Mouse (Mus musculus): Measurements from ENCODE around the gene Junb. TPM values are rescaled to one million over a fixed set of nuclear protein-coding genes. Genes with fewer than 3 reads are reported as not detected.
A peak's percentile ranks its signal among the peaks of the same experiment; 100 is the strongest.

Junb gene
- polyA plus RNA-seq, 1 experiment from 2014 or later, result 15.3 TPM

GRCm38 (mm10) chr8:84968650-84969049 is 9.9 kb downstream of the Junb start:
- peak overlapping the region; percentile 84 for H3K27ac ChIP-seq (ENCODE audit: low read length)
- H3K27me3 ChIP-seq (ENCODE audit: control insufficient read depth, insufficient read depth, low read length), result no peaks in the 10 kb centered on the region
- peak overlapping the region; percentile 86 for H3K4me2 ChIP-seq (ENCODE audit: low read depth, low read length)
- 19% methylated on average over 2 of the region's 2 CpGs for WGBS
- H3K9me3 ChIP-seq (replicated peaks; ENCODE audit: control insufficient read depth, low read length), result no peaks in the 10 kb centered on the region
- H3K9ac ChIP-seq (ENCODE audit: low read length), result peak overlapping the region; percentile 88
- H3K36me3 ChIP-seq (ENCODE audit: control insufficient read depth, insufficient read depth), result peaks cover 9% of the 10 kb centered on the region
- H3K4me3 ChIP-seq (ENCODE audit: low read length), result peak overlapping the region; percentile 74
- H3K4me1 ChIP-seq (ENCODE audit: control insufficient read depth, insufficient read depth, low read length), result peaks cover 33% of the 10 kb centered on the region
- ATAC-seq (replicated peaks; ENCODE audit: extremely low read depth, insufficient read depth, low FRiP score), result no peak

GRCm38 (mm10) chr8:84967532-84968304 is 10.8 kb downstream of the Junb start:
- ATAC-seq (replicated peaks; ENCODE audit: extremely low read depth, insufficient read depth, low FRiP score), result no peak
- H3K27ac ChIP-seq (ENCODE audit: low read length), result no peak overlapping the region
- no peak overlapping the region for H3K9ac ChIP-seq (ENCODE audit: low read length)
- H3K36me3 ChIP-seq (ENCODE audit: control insufficient read depth, insufficient read depth), result peaks cover 12% of the 10 kb centered on the region
- 84% methylated on average over 13 of the region's 13 CpGs for WGBS
- no peaks in the 10 kb centered on the region for H3K9me3 ChIP-seq (replicated peaks; ENCODE audit: control insufficient read depth, low read length)
- peaks cover 33% of the 10 kb centered on the region for H3K4me1 ChIP-seq (ENCODE audit: control insufficient read depth, insufficient read depth, low read length)
- H3K4me2 ChIP-seq (ENCODE audit: low read depth, low read length), result no peak overlapping the region
- no peaks in the 10 kb centered on the region for H3K27me3 ChIP-seq (ENCODE audit: control insufficient read depth, insufficient read depth, low read length)
- no peak overlapping the region for H3K4me3 ChIP-seq (ENCODE audit: low read length)

- H3K4me1 ChIP-seq (ENCODE audit: control insufficient read depth, insufficient read depth, low read length), result peaks cover 33% of the 10 kb centered on the region
- H3K4me3 ChIP-seq (ENCODE audit: low read length), result no peak overlapping the region
- no peaks in the 10 kb centered on the region for H3K9me3 ChIP-seq (replicated peaks; ENCODE audit: control insufficient read depth, low read length)
- WGBS, result 30% methylated on average over 3 of the region's 3 CpGs
- H3K27me3 ChIP-seq (ENCODE audit: control insufficient read depth, insufficient read depth, low read length), result no peaks in the 10 kb centered on the region
- H3K27ac ChIP-seq (ENCODE audit: low read length), result peak overlapping the region; percentile 30; the same call in 1 of the 2 replicates
- ATAC-seq (replicated peaks; ENCODE audit: extremely low read depth, insufficient read depth, low FRiP score), result no peak
- H3K9ac ChIP-seq (ENCODE audit: low read length), result no peak overlapping the region
- H3K36me3 ChIP-seq (ENCODE audit: control insufficient read depth, insufficient read depth), result peaks cover 8% of the 10 kb centered on the region
- no peak overlapping the region for H3K4me2 ChIP-seq (ENCODE audit: low read depth, low read length)
These were observed 11.9 kb downstream of the Junb start for GRCm38 (mm10) chr8:84966603-84967002.

GRCm38 (mm10) chr8:84965731-84966291 is 12.7 kb downstream of the Junb start:
- Histone ChIP-seq H3K36me3 (ENCODE audit: control insufficient read depth, insufficient read depth) (0 out of 2 replicates have a peak, but pooled peaks cover 3% of the 10 kb centered on the region), H3K4me3 (ENCODE audit: low read length) (peak overlapping the region; percentile 77), H3K9ac (ENCODE audit: low read length) (peak overlapping the region; percentile 80), H3K4me1 (ENCODE audit: control insufficient read depth, insufficient read depth, low read length) (peaks cover 29% of the 10 kb centered on the region), H3K4me2 (ENCODE audit: low read depth, low read length) (peak overlapping the region; percentile 96), H3K27ac (ENCODE audit: low read length) (peak overlapping the region; percentile 72), H3K9me3 (replicated peaks; ENCODE audit: control insufficient read depth, low read length) (no peaks in the 10 kb centered on the region), H3K27me3 (ENCODE audit: control insufficient read depth, insufficient read depth, low read length) (no peaks in the 10 kb centered on the region)
- WGBS, result 0% methylated on average over 41 of the region's 41 CpGs
- ATAC-seq (replicated peaks; ENCODE audit: extremely low read depth, insufficient read depth, low FRiP score), result peak; percentile 88

GRCm38 (mm10) chr8:84963952-84964351 is 14.6 kb downstream of the Junb start:
- Histone ChIP-seq H3K9me3 (replicated peaks; ENCODE audit: control insufficient read depth, low read length) (no peaks in the 10 kb centered on the region), H3K4me2 (ENCODE audit: low read depth, low read length) (no peak overlapping the region), H3K36me3 (ENCODE audit: control insufficient read depth, insufficient read depth) (0 out of 2 replicates have a peak, but pooled peaks cover 3% of the 10 kb centered on the region), H3K27ac (ENCODE audit: low read length) (no peak overlapping the region), H3K9ac (ENCODE audit: low read length) (no peak overlapping the region), H3K27me3 (ENCODE audit: control insufficient read depth, insufficient read depth, low read length) (no peaks in the 10 kb centered on the region), H3K4me1 (ENCODE audit: control insufficient read depth, insufficient read depth, low read length) (peaks cover 22% of the 10 kb centered on the region), H3K4me3 (ENCODE audit: low read length) (no peak overlapping the region)
- 85% methylated on average over 4 of the region's 4 CpGs for WGBS
- no peak for ATAC-seq (replicated peaks; ENCODE audit: extremely low read depth, insufficient read depth, low FRiP score)

- Histone ChIP-seq H3K36me3 (ENCODE audit: control insufficient read depth, insufficient read depth) (0 out of 2 replicates have a peak, but pooled peaks cover 7% of the 10 kb centered on the region), H3K4me2 (ENCODE audit: low read depth, low read length) (no peak overlapping the region), H3K9ac (ENCODE audit: low read length) (no peak overlapping the region), H3K27ac (ENCODE audit: low read length) (peak overlapping the region; percentile 45), H3K4me1 (ENCODE audit: control insufficient read depth, insufficient read depth, low read length) (peaks cover 1% of the 10 kb centered on the region; the same call in 1 of the 2 replicates), H3K9me3 (replicated peaks; ENCODE audit: control insufficient read depth, low read length) (no peaks in the 10 kb centered on the region), H3K4me3 (ENCODE audit: low read length) (no peak overlapping the region), H3K27me3 (ENCODE audit: control insufficient read depth, insufficient read depth, low read length) (no peaks in the 10 kb centered on the region)
- ATAC-seq (replicated peaks; ENCODE audit: extremely low read depth, insufficient read depth, low FRiP score), result no peak
- WGBS, result 67% methylated on average over 7 of the region's 7 CpGs
These were observed 18.7 kb downstream of the Junb start for GRCm38 (mm10) chr8:84959811-84960210.

GRCm38 (mm10) chr8:84956768-84957167 is 21.8 kb downstream of the Junb start:
- no peak overlapping the region for H3K4me2 ChIP-seq (ENCODE audit: low read depth, low read length)
- no peak overlapping the region for H3K27ac ChIP-seq (ENCODE audit: low read length)
- H3K4me1 ChIP-seq (ENCODE audit: control insufficient read depth, insufficient read depth, low read length), result no peaks in the 10 kb centered on the region
- no peak overlapping the region for H3K9ac ChIP-seq (ENCODE audit: low read length)
- 48% methylated on average over 2 of the region's 2 CpGs for WGBS
- H3K9me3 ChIP-seq (replicated peaks; ENCODE audit: control insufficient read depth, low read length), result no peaks in the 10 kb centered on the region
- H3K36me3 ChIP-seq (ENCODE audit: control insufficient read depth, insufficient read depth), result 0 out of 2 replicates have a peak, but pooled peaks cover 5% of the 10 kb centered on the region
- H3K4me3 ChIP-seq (ENCODE audit: low read length), result no peak overlapping the region
- peaks cover 7% of the 10 kb centered on the region; the same call in 1 of the 2 replicates for H3K27me3 ChIP-seq (ENCODE audit: control insufficient read depth, insufficient read depth, low read length)
- no peak for ATAC-seq (replicated peaks; ENCODE audit: extremely low read depth, insufficient read depth, low FRiP score)

GRCm38 (mm10) chr8:84952612-84953255 is 25.8 kb downstream of the Junb start:
- no peaks in the 10 kb centered on the region for H3K4me1 ChIP-seq (ENCODE audit: control insufficient read depth, insufficient read depth, low read length)
- peaks cover 29% of the 10 kb centered on the region for H3K27me3 ChIP-seq (ENCODE audit: control insufficient read depth, insufficient read depth, low read length)
- no peaks in the 10 kb centered on the region for H3K9me3 ChIP-seq (replicated peaks; ENCODE audit: control insufficient read depth, low read length)
- peak overlapping the region; percentile 15; the same call in 1 of the 2 replicates for H3K4me3 ChIP-seq (ENCODE audit: low read length)
- WGBS, result 6% methylated on average over 18 of the region's 18 CpGs
- ATAC-seq (replicated peaks; ENCODE audit: extremely low read depth, insufficient read depth, low FRiP score), result no peak; the same call in 1 of the 2 replicates
- H3K9ac ChIP-seq (ENCODE audit: low read length), result no peak overlapping the region
- H3K36me3 ChIP-seq (ENCODE audit: control insufficient read depth, insufficient read depth), result 0 out of 2 replicates have a peak, but pooled peaks cover under 1% of the 10 kb centered on the region
- H3K4me2 ChIP-seq (ENCODE audit: low read depth, low read length), result peak overlapping the region; percentile 39
- no peak overlapping the region for H3K27ac ChIP-seq (ENCODE audit: low read length)

- no peak for ATAC-seq (replicated peaks; ENCODE audit: extremely low read depth, insufficient read depth, low FRiP score)
- H3K4me2 ChIP-seq (ENCODE audit: low read depth, low read length), result no peak overlapping the region
- H3K27ac ChIP-seq (ENCODE audit: low read length), result no peak overlapping the region
- H3K4me3 ChIP-seq (ENCODE audit: low read length), result no peak overlapping the region
- H3K9me3 ChIP-seq (replicated peaks; ENCODE audit: control insufficient read depth, low read length), result no peaks in the 10 kb centered on the region
- peaks cover 5% of the 10 kb centered on the region for H3K4me1 ChIP-seq (ENCODE audit: control insufficient read depth, insufficient read depth, low read length)
- 17% methylated on average over 12 of the region's 12 CpGs for WGBS
- no peaks in the 10 kb centered on the region for H3K36me3 ChIP-seq (ENCODE audit: control insufficient read depth, insufficient read depth)
- H3K9ac ChIP-seq (ENCODE audit: low read length), result no peak overlapping the region
- peaks cover 52% of the 10 kb centered on the region for H3K27me3 ChIP-seq (ENCODE audit: control insufficient read depth, insufficient read depth, low read length)
These were observed 28.8 kb downstream of the Junb start for GRCm38 (mm10) chr8:84949753-84950152.

Measured in heart, embryonic 16.5 days (tissue).